8 mouse cellular contexts compared by ENCODE assay signal in genomic region chr17:43161306-43161705, GRCm38 (mm10).
DNase-seq lines count a peak whose midpoint lies in the region.

No protein-coding gene starts in this region.

- peak; percentile 35 for DNase-seq in R1 (ENCODE audit: low read depth, low spot score)
- peak; percentile 82 for DNase-seq in heart, adult 11 months
- DNase-seq in kidney, adult 18-20 months, result peak; percentile 74
- peak; percentile 92 for DNase-seq in kidney, adult 9 months
- peak; percentile 66 to 85 for DNase-seq in kidney, postnatal 25 days
- DNase-seq in lung, adult 18-20 months, result peak; percentile 34 to 44
- peak; percentile 45 to 69 for DNase-seq in urinary bladder, adult 18-20 months (ENCODE audit: low spot score in 2 of 2)
- DNase-seq in urinary bladder, postnatal 36 days (ENCODE audit: low spot score in 2 of 2), result peak; percentile 59 to 70

Comparison
In these comparisons a context has a peak if more than half of its experiments do, and no peak if none do; other contexts are left out.
1. Peak in every context shown above with its lines: DNase-seq.
2. DNase-seq: peak in every context shown above with its lines; median percentile 92 in kidney, adult 9 months; 82 in heart, adult 11 months; 76 in kidney, postnatal 25 days; 74 in kidney, adult 18-20 months; 64 in urinary bladder, postnatal 36 days; 57 in urinary bladder, adult 18-20 months; 39 in lung, adult 18-20 months; 35 in R1.